Mouse (Mus musculus): Measurements from ENCODE around the gene Trim58. TPM values are rescaled to one million over a fixed set of nuclear protein-coding genes. Genes with fewer than 3 reads are reported as not detected.

The Trim58 gene
- total and polyA plus RNA-seq, 2 experiments from 2014 or later, result 0.19 TPM; not detected in 1

- Histone ChIP-seq H3K4me1 (ENCODE audit: insufficient read depth) (no peaks in the 10 kb centered on the region), H3K36me3 (ENCODE audit: insufficient read depth) (no peaks in the 10 kb centered on the region), H3K9me3 (ENCODE audit: low read length) (no peaks in the 10 kb centered on the region), H3K27me3 (ENCODE audit: insufficient read depth, low read length) (no peaks in the 10 kb centered on the region), H3K9ac (no peak overlapping the region), H3K4me3 (ENCODE audit: low read depth, low read length) (no peak overlapping the region), H3K27ac (ENCODE audit: low read depth, low read length) (no peak overlapping the region), H3K4me2 (ENCODE audit: low read depth) (no peak overlapping the region)
- DNase-seq (no peak), ATAC-seq (no peak)
- no peak for TF ChIP-seq CTCF (IDR thresholded peaks at IDR 0.05; ENCODE audit: low read depth)
- 91% methylated on average over 12 of the region's 12 CpGs for WGBS
Measured at GRCm38 (mm10) chr11:58606177-58606919, 33.9 kb upstream of the Trim58 start.

DNA sequence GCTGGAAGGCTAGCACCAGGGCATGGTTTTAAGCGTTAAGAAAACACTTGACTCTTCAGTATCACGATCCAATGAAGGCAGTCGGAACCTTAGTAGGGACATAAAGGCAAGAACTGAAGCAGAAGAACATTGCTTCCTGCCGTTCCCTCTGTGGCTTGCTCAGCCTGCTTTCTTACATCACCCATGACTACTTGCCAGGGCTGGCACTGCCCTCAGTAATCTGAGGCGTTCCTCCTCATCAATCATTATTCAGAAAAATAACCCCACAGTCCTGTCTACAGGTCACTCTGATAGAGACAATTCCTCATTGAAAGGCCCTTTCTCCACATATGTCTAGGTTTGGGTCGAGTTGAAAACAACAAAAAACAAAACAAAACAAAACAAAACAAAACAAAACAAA is 33.2 kb upstream of the Trim58 start:
- H3K4me1 ChIP-seq (ENCODE audit: insufficient read depth), result no peaks in the 10 kb centered on the region
- no peak for DNase-seq
- WGBS, result 72% methylated on average over 6 of the region's 6 CpGs
- H3K9me3 ChIP-seq (ENCODE audit: low read length), result no peaks in the 10 kb centered on the region
- H3K27ac ChIP-seq (ENCODE audit: low read depth, low read length), result no peak overlapping the region
- H3K9ac ChIP-seq, result no peak overlapping the region
- TF ChIP-seq CTCF (IDR thresholded peaks at IDR 0.05; ENCODE audit: low read depth), result no peak
- H3K27me3 ChIP-seq (ENCODE audit: insufficient read depth, low read length), result no peaks in the 10 kb centered on the region
- H3K4me2 ChIP-seq (ENCODE audit: low read depth), result no peak overlapping the region
- no peak for ATAC-seq
- H3K36me3 ChIP-seq (ENCODE audit: insufficient read depth), result no peaks in the 10 kb centered on the region
- no peak overlapping the region for H3K4me3 ChIP-seq (ENCODE audit: low read depth, low read length)

DNA sequence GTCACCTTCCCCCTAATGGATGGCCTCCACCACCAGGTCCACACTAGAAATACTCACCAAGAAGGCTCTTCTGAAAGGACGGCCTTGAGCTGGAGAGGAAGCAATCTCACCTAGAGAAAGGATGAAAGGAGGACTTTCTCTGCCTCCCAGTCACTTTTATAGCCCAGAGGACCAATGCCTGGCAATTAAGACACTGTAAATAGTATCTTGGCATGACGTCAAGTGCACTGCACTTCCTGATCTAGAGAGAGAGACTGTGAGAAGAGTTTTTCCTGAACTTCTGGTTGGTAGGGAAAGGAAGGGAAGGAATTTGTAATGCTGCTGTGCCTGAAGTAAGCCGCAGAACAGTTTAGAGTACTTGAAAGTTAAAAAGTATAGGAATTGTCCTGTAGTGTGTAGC is 26.9 kb upstream of the Trim58 start:
- Histone ChIP-seq H3K36me3 (ENCODE audit: insufficient read depth) (no peaks in the 10 kb centered on the region), H3K27me3 (ENCODE audit: insufficient read depth, low read length) (no peaks in the 10 kb centered on the region), H3K9me3 (ENCODE audit: low read length) (no peaks in the 10 kb centered on the region), H3K4me1 (ENCODE audit: insufficient read depth) (no peaks in the 10 kb centered on the region), H3K9ac (no peak overlapping the region), H3K4me2 (ENCODE audit: low read depth) (no peak overlapping the region), H3K27ac (ENCODE audit: low read depth, low read length) (no peak overlapping the region), H3K4me3 (ENCODE audit: low read depth, low read length) (no peak overlapping the region)
- no peak for TF ChIP-seq CTCF (IDR thresholded peaks at IDR 0.05; ENCODE audit: low read depth)
- no peak for DNase-seq
- ATAC-seq, result no peak
- 73% methylated on average over 3 of the region's 3 CpGs for WGBS

DNA sequence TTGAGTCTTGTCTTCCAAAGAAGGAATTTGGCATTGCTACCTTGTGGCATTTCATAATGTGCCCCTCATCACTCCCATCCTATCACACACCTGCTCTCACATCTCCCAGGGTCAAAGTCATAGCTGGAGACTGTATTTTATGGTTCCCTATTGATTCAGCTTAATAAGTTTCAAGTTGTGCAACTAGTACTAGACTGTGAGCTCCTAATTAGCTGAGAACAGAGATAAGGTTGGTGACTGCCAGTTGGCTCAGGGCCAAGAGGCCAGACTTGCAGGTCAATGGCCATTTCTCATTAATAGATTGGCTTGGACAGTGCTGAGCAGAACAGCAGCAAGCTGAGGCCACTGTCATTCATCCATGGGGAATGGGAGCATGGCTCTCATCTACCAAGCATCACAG is 25.7 kb upstream of the Trim58 start:
- no peak for TF ChIP-seq CTCF (IDR thresholded peaks at IDR 0.05; ENCODE audit: low read depth)
- Histone ChIP-seq H3K4me1 (ENCODE audit: insufficient read depth) (no peaks in the 10 kb centered on the region), H3K36me3 (ENCODE audit: insufficient read depth) (no peaks in the 10 kb centered on the region), H3K9ac (no peak overlapping the region), H3K9me3 (ENCODE audit: low read length) (no peaks in the 10 kb centered on the region), H3K4me3 (ENCODE audit: low read depth, low read length) (no peak overlapping the region), H3K27me3 (ENCODE audit: insufficient read depth, low read length) (no peaks in the 10 kb centered on the region), H3K4me2 (ENCODE audit: low read depth) (no peak overlapping the region), H3K27ac (ENCODE audit: low read depth, low read length) (no peak overlapping the region)
- ATAC-seq, result no peak
- no peak for DNase-seq

- WGBS, result 96% methylated on average over 4 of the region's 4 CpGs
- no peak for ATAC-seq
Measured at GRCm38 (mm10) chr11:58615975-58616374, 24.3 kb upstream of the Trim58 start, which contains the start of gene 2210407C18Rik. 2210407C18Rik (minus strand) TSS chr11:58616075.

DNA sequence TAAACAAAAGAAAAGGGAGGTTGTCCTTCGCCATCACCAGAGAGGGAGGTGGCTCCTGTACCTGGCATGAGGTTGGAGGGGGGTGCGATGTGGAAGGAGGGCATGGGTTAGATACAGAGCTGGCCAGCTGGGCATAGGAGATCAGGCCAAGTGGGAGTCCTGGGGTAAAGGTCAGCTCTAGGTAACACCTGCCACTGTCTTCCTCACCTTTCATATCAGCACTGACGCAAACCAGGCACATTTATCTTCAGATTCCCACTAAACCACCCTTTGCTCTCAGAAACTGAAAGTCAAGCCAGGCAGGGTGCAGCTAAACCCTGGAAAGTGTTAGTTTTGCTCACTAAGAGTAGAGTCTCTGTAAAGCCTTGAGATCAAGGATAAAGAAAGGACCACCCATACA is 21.9 kb upstream of the Trim58 start:
- TF ChIP-seq CTCF (IDR thresholded peaks at IDR 0.05; ENCODE audit: low read depth), result no peak
- no peak overlapping the region for H3K4me2 ChIP-seq (ENCODE audit: low read depth)
- ATAC-seq, result no peak

More at GRCm38 (mm10) chr11:58615975-58616374, 24.3 kb upstream of the Trim58 start, which contains the start of gene 2210407C18Rik:
- Histone ChIP-seq H3K36me3 (ENCODE audit: insufficient read depth) (no peaks in the 10 kb centered on the region), H3K4me2 (ENCODE audit: low read depth) (no peak within 1 kb of the TSS), H3K4me3 (ENCODE audit: low read depth, low read length) (no peak within 1 kb of the TSS), H3K9ac (no peak within 1 kb of the TSS), H3K27me3 (ENCODE audit: insufficient read depth, low read length) (no peaks in the 10 kb centered on the region), H3K9me3 (ENCODE audit: low read length) (no peaks in the 10 kb centered on the region), H3K27ac (ENCODE audit: low read depth, low read length) (no peak within 1 kb of the TSS), H3K4me1 (ENCODE audit: insufficient read depth) (no peaks in the 10 kb centered on the region)
- TF ChIP-seq CTCF (IDR thresholded peaks at IDR 0.05; ENCODE audit: low read depth), result no peak
- DNase-seq, result no peak

DNA sequence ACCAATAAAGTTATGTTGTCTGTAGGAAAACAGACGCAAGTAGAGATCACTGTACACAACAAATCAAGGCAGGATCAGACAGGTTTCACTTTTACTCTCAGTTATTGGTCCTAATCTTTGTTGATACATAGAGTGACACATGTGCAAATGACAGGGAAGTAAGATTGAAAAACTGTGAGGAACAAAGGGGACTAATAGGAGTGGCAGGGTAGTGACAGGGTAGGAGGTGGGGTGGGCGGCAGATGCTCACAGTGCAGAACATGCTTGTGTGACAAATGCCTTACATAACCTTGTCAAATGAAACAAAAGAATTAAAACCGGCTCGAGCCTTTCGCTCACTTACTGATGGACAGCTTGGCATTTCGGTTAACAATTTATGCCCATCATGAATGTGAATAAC is 21.5 kb upstream of the Trim58 start:
- H3K36me3 ChIP-seq (ENCODE audit: insufficient read depth), result no peaks in the 10 kb centered on the region

More for the DNA sequence above, 21.9 kb upstream of the Trim58 start:
- Histone ChIP-seq H3K36me3 (ENCODE audit: insufficient read depth) (no peaks in the 10 kb centered on the region), H3K27me3 (ENCODE audit: insufficient read depth, low read length) (no peaks in the 10 kb centered on the region), H3K27ac (ENCODE audit: low read depth, low read length) (no peak overlapping the region), H3K4me1 (ENCODE audit: insufficient read depth) (no peaks in the 10 kb centered on the region), H3K4me3 (ENCODE audit: low read depth, low read length) (no peak overlapping the region), H3K9me3 (ENCODE audit: low read length) (no peaks in the 10 kb centered on the region), H3K9ac (no peak overlapping the region)
- WGBS, result 69% methylated on average over 3 of the region's 3 CpGs
- DNase-seq, result no peak

More for the DNA sequence above, 21.5 kb upstream of the Trim58 start:
- Histone ChIP-seq H3K9me3 (ENCODE audit: low read length) (no peaks in the 10 kb centered on the region), H3K4me3 (ENCODE audit: low read depth, low read length) (no peak overlapping the region), H3K4me1 (ENCODE audit: insufficient read depth) (no peaks in the 10 kb centered on the region), H3K4me2 (ENCODE audit: low read depth) (no peak overlapping the region), H3K27ac (ENCODE audit: low read depth, low read length) (no peak overlapping the region), H3K27me3 (ENCODE audit: insufficient read depth, low read length) (no peaks in the 10 kb centered on the region), H3K9ac (no peak overlapping the region)
- DNase-seq, result no peak
- ATAC-seq, result no peak
- 54% methylated on average over 6 of the region's 6 CpGs for WGBS
- no peak for TF ChIP-seq CTCF (IDR thresholded peaks at IDR 0.05; ENCODE audit: low read depth)

All from forebrain, postnatal 0 days (tissue).